Mouse (Mus musculus): ENCODE measurements around the gene Lrrc32.
A peak's percentile ranks its signal among the peaks of the same experiment; 100 is the strongest.

Gene Lrrc32

GRCm38 (mm10) chr7:98544556-98544955 lies 55.5 kb downstream of the Lrrc32 start:
- no peak for DNase-seq (ENCODE audit: low spot score)

GRCm38 (mm10) chr7:98548839-98549238 lies 59.8 kb downstream of the Lrrc32 start:
- no peak for DNase-seq (ENCODE audit: low spot score)

GRCm38 (mm10) chr7:98550596-98550995 lies 61.5 kb downstream of the Lrrc32 start:
- DNase-seq (ENCODE audit: low spot score), result peak; percentile 42

GRCm38 (mm10) chr7:98551041-98551440 lies 62.0 kb downstream of the Lrrc32 start:
- no peak for DNase-seq (ENCODE audit: low spot score)
